Mouse (Mus musculus) erythroblast, embryonic 14.5 days (primary cell): Measurements from ENCODE around the gene Tmem235.

Source experiments
- GATA1 ChIP-seq: IDR thresholded peaks from 2 replicates; pipeline ENCODE4 v1.6.1; 2012; ENCODE audit warnings: low read length, inconsistent platforms, mixed read lengths
- TAL1 ChIP-seq: IDR thresholded peaks from 3 replicates; pipeline ENCODE4 v1.6.1; 2012; ENCODE audit warnings: low read length, inconsistent platforms, mixed read lengths

- TF ChIP-seq GATA1 (no peak), TAL1 (no peak)
These were observed 19.1 kb downstream of the Tmem235 start for GRCm38 (mm10) chr11:117879676-117880075.
